Mouse (Mus musculus): ENCODE measurements around the gene Plod3. TPM values are rescaled to one million over a fixed set of nuclear protein-coding genes. Genes with fewer than 3 reads are reported as not detected.

The Plod3 gene
- polyA plus RNA-seq, 1 experiment from 2014 or later, result 11.1 TPM

GRCm38 (mm10) chr5:136953015-136953414 lies 33.8 kb upstream of the Plod3 start, which contains the start of gene Fis1:
TSS of gene Fis1 (plus strand) at chr5:136953275.
- no peaks in the 10 kb centered on the region for H3K9me3 ChIP-seq (ENCODE audit: control insufficient read depth)
- no peaks in the 10 kb centered on the region for H3K36me3 ChIP-seq (ENCODE audit: control insufficient read depth, insufficient read depth)
- peak within 1 kb of the TSS; percentile 68 for H3K4me2 ChIP-seq (replicated peaks; ENCODE audit: low read depth)
- peak; percentile 99 for ATAC-seq
- H3K9ac ChIP-seq (ENCODE audit: low read depth, low read length), result peak within 1 kb of the TSS; percentile 70
- H3K4me1 ChIP-seq (replicated peaks; ENCODE audit: control insufficient read depth, insufficient read depth, low read length), result 0 out of 2 replicates have a peak, but pooled peaks cover 5% of the 10 kb centered on the region
- peak within 1 kb of the TSS; percentile 66; the same call in 1 of the 2 replicates for H3K27ac ChIP-seq (ENCODE audit: low read depth, low read length)
- under 1% methylated on average over 23 of the region's 23 CpGs for WGBS
- no peaks in the 10 kb centered on the region for H3K27me3 ChIP-seq (replicated peaks; ENCODE audit: control insufficient read depth, insufficient read depth, low read length)
- H3K4me3 ChIP-seq (ENCODE audit: low read depth, low read length), result peak within 1 kb of the TSS; percentile 75
- no peak for TF ChIP-seq CTCF (IDR thresholded peaks at IDR 0.05; ENCODE audit: low read depth)

- Histone ChIP-seq H3K4me1 (replicated peaks; ENCODE audit: control insufficient read depth, insufficient read depth, low read length) (0 out of 2 replicates have a peak, but pooled peaks cover 5% of the 10 kb centered on the region), H3K27me3 (replicated peaks; ENCODE audit: control insufficient read depth, insufficient read depth, low read length) (no peaks in the 10 kb centered on the region), H3K4me2 (replicated peaks; ENCODE audit: low read depth) (peak overlapping the region; percentile 68), H3K27ac (ENCODE audit: low read depth, low read length) (peak overlapping the region; percentile 66; the same call in 1 of the 2 replicates), H3K9ac (ENCODE audit: low read depth, low read length) (peak overlapping the region; percentile 70), H3K36me3 (ENCODE audit: control insufficient read depth, insufficient read depth) (no peaks in the 10 kb centered on the region), H3K4me3 (ENCODE audit: low read depth, low read length) (peak overlapping the region; percentile 75), H3K9me3 (ENCODE audit: control insufficient read depth) (no peaks in the 10 kb centered on the region)
- TF ChIP-seq CTCF (IDR thresholded peaks at IDR 0.05; ENCODE audit: low read depth), result no peak
- under 1% methylated on average over 12 of the region's 12 CpGs for WGBS
- ATAC-seq, result peak; percentile 15
Observed at GRCm38 (mm10) chr5:136953440-136953951, 33.3 kb upstream of the Plod3 start.

DNA sequence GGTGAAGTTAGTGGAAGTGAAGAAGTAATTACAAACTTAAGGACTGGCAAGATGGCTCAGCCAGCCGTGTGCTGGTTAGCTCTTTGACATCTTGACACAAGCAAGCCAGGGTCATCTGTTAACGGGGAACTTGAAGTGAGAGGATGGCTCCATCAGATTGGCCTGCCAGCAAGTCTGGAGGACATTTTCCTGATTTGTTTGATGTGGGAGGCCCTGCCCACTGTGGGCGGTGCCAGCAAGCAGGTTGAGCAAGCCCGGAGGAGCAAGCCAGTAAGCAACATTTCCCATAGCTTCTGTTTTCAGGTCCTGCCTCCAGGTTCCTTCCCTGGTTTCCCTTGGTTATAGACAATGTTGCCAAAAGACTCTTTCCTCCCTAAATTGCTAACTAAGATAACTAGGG lies 31.2 kb upstream of the Plod3 start:
- H3K4me3 ChIP-seq (ENCODE audit: low read depth, low read length), result no peak overlapping the region
- no peak for ATAC-seq

GRCm38 (mm10) chr5:136957250-136957649 lies 29.6 kb upstream of the Plod3 start:
- H3K9me3 ChIP-seq (ENCODE audit: control insufficient read depth), result no peaks in the 10 kb centered on the region
- no peak for ATAC-seq
- 0 out of 2 replicates have a peak, but pooled peaks cover 9% of the 10 kb centered on the region for H3K4me1 ChIP-seq (replicated peaks; ENCODE audit: control insufficient read depth, insufficient read depth, low read length)
- TF ChIP-seq CTCF (IDR thresholded peaks at IDR 0.05; ENCODE audit: low read depth), result no peak
- H3K36me3 ChIP-seq (ENCODE audit: control insufficient read depth, insufficient read depth), result no peaks in the 10 kb centered on the region
- H3K4me3 ChIP-seq (ENCODE audit: low read depth, low read length), result no peak overlapping the region
- WGBS, result 47% methylated on average over 1 of the region's 1 CpGs
- no peak overlapping the region for H3K27ac ChIP-seq (ENCODE audit: low read depth, low read length)
- no peak overlapping the region for H3K4me2 ChIP-seq (replicated peaks; ENCODE audit: low read depth)
- no peaks in the 10 kb centered on the region for H3K27me3 ChIP-seq (replicated peaks; ENCODE audit: control insufficient read depth, insufficient read depth, low read length)
- H3K9ac ChIP-seq (ENCODE audit: low read depth, low read length), result no peak overlapping the region

More for the DNA sequence above, 31.2 kb upstream of the Plod3 start:
- no peaks in the 10 kb centered on the region for H3K9me3 ChIP-seq (ENCODE audit: control insufficient read depth)
- no peaks in the 10 kb centered on the region for H3K36me3 ChIP-seq (ENCODE audit: control insufficient read depth, insufficient read depth)
- H3K4me2 ChIP-seq (replicated peaks; ENCODE audit: low read depth), result no peak overlapping the region
- TF ChIP-seq CTCF (IDR thresholded peaks at IDR 0.05; ENCODE audit: low read depth), result no peak
- no peak overlapping the region for H3K9ac ChIP-seq (ENCODE audit: low read depth, low read length)
- H3K4me1 ChIP-seq (replicated peaks; ENCODE audit: control insufficient read depth, insufficient read depth, low read length), result 0 out of 2 replicates have a peak, but pooled peaks cover 5% of the 10 kb centered on the region
- H3K27me3 ChIP-seq (replicated peaks; ENCODE audit: control insufficient read depth, insufficient read depth, low read length), result no peaks in the 10 kb centered on the region
- H3K27ac ChIP-seq (ENCODE audit: low read depth, low read length), result no peak overlapping the region
- WGBS, result 82% methylated on average over 4 of the region's 4 CpGs

DNA sequence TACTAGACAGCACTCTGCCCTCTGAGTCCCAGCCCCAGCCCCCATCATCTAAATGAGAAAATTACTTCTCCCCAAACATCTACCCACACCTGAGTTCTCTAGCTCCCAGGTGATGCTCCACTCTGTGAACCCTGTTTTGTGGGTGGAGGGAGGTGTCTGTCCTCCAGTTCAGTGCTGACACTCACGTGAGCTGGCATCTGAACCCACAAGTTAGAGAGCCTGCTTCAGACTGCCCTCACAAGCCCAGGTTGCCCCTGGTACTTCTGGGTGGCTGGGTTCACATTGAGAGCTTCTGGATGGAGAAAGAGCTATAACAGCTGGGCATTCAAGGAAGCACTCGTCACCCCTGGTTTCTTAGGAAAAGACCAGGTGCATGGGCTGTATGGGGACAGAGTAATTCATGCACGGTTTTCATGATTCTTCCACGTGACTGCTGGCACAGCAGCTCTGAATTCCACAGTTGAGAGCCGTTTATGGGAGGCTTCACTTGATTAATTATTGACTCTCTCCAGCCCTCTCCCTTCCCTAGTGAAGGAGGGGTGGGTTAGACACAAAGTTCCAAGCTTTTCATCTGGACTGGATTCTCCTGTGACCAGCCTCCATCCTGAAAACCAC lies 27.7 kb upstream of the Plod3 start:
- TF ChIP-seq CTCF (IDR thresholded peaks at IDR 0.05; ENCODE audit: low read depth), result no peak
- no peaks in the 10 kb centered on the region for H3K27me3 ChIP-seq (replicated peaks; ENCODE audit: control insufficient read depth, insufficient read depth, low read length)
- H3K4me3 ChIP-seq (ENCODE audit: low read depth, low read length), result no peak overlapping the region
- H3K9ac ChIP-seq (ENCODE audit: low read depth, low read length), result no peak overlapping the region
- H3K4me1 ChIP-seq (replicated peaks; ENCODE audit: control insufficient read depth, insufficient read depth, low read length), result 0 out of 2 replicates have a peak, but pooled peaks cover 7% of the 10 kb centered on the region
- peak overlapping the region; percentile 41 for H3K4me2 ChIP-seq (replicated peaks; ENCODE audit: low read depth)
- WGBS, result 20% methylated on average over 5 of the region's 5 CpGs
- peak; percentile 64 for ATAC-seq
- H3K36me3 ChIP-seq (ENCODE audit: control insufficient read depth, insufficient read depth), result peaks cover 11% of the 10 kb centered on the region
- no peaks in the 10 kb centered on the region for H3K9me3 ChIP-seq (ENCODE audit: control insufficient read depth)
- peak overlapping the region; percentile 78 for H3K27ac ChIP-seq (ENCODE audit: low read depth, low read length)

- 83% methylated on average over 6 of the region's 6 CpGs for WGBS
- no peak for ATAC-seq
- 0 out of 2 replicates have a peak, but pooled peaks cover 10% of the 10 kb centered on the region for H3K4me1 ChIP-seq (replicated peaks; ENCODE audit: control insufficient read depth, insufficient read depth, low read length)
- no peak overlapping the region for H3K4me3 ChIP-seq (ENCODE audit: low read depth, low read length)
- no peak overlapping the region for H3K9ac ChIP-seq (ENCODE audit: low read depth, low read length)
- TF ChIP-seq CTCF (IDR thresholded peaks at IDR 0.05; ENCODE audit: low read depth), result no peak
- H3K4me2 ChIP-seq (replicated peaks; ENCODE audit: low read depth), result no peak overlapping the region
- H3K36me3 ChIP-seq (ENCODE audit: control insufficient read depth, insufficient read depth), result peaks cover 20% of the 10 kb centered on the region
- no peaks in the 10 kb centered on the region for H3K9me3 ChIP-seq (ENCODE audit: control insufficient read depth)
- no peaks in the 10 kb centered on the region for H3K27me3 ChIP-seq (replicated peaks; ENCODE audit: control insufficient read depth, insufficient read depth, low read length)
- H3K27ac ChIP-seq (ENCODE audit: low read depth, low read length), result no peak overlapping the region
Observed at GRCm38 (mm10) chr5:136960053-136960452, 26.8 kb upstream of the Plod3 start.
